Mouse (Mus musculus) E14TG2a.4 (cell line): ENCODE data around the gene Shroom1.

Experiments used
- H3K27me3 ChIP-seq: 2 replicates; pipeline ENCODE4 v1.6.1; 2014; ENCODE audit warnings: low read length, control low read depth; ENCODE audit not compliant: insufficient read depth
- H3K36me3 ChIP-seq: 2 replicates; pipeline ENCODE4 v1.6.1; 2014; ENCODE audit warnings: low read length, control low read depth; ENCODE audit not compliant: insufficient read depth
- H3K4me1 ChIP-seq: replicated peaks from 2 replicates; pipeline ENCODE4 v1.6.1; 2014; ENCODE audit warnings: low read depth, low read length, control low read depth
- H3K4me3 ChIP-seq: replicated peaks from 2 replicates; pipeline ENCODE4 v1.5.1; 2014; ENCODE audit warnings: mild to moderate bottlenecking, low read length
- H3K9me3 ChIP-seq: 2 replicates; pipeline ENCODE4 v1.6.1; 2014; ENCODE audit warnings: low read length, control low read depth
- CTCF ChIP-seq: conservative IDR thresholded peaks from 2 replicates; pipeline ENCODE4 v1.5.1; 2014; ENCODE audit warnings: low read length
- NANOG ChIP-seq: IDR thresholded peaks from 2 replicates; pipeline ENCODE4 v1.6.1; 2014; ENCODE audit warnings: borderline replicate concordance, low read length, mixed read lengths
- POU5F1 ChIP-seq: IDR thresholded peaks from 2 replicates; pipeline ENCODE4 v1.6.1; 2014; ENCODE audit warnings: low read length, borderline replicate concordance

The Shroom1 gene

GRCm38 (mm10) chr11:53436338-53436737 lies 20.7 kb upstream of the Shroom1 start:
- Histone ChIP-seq H3K4me1 (peaks cover 51% of the 10 kb centered on the region), H3K36me3 (no peaks in the 10 kb centered on the region), H3K4me3 (no peak overlapping the region), H3K9me3 (no peaks in the 10 kb centered on the region), H3K27me3 (no peaks in the 10 kb centered on the region; the same call in 1 of the 2 replicates)
- TF ChIP-seq CTCF (no peak), NANOG (no peak), POU5F1 (no peak)

GRCm38 (mm10) chr11:53441921-53442320 lies 15.1 kb upstream of the Shroom1 start:
- TF ChIP-seq NANOG (no peak), POU5F1 (no peak), CTCF (no peak)
- no peaks in the 10 kb centered on the region for H3K36me3 ChIP-seq
- H3K9me3 ChIP-seq = no peaks in the 10 kb centered on the region
- H3K4me1 ChIP-seq = peaks cover 19% of the 10 kb centered on the region
- no peaks in the 10 kb centered on the region; the same call in 1 of the 2 replicates for H3K27me3 ChIP-seq
- no peak overlapping the region for H3K4me3 ChIP-seq

GRCm38 (mm10) chr11:53443861-53444260 lies 13.1 kb upstream of the Shroom1 start:
- no peaks in the 10 kb centered on the region for H3K9me3 ChIP-seq
- no peak for TF ChIP-seq POU5F1
- TF ChIP-seq CTCF = no peak; the same call in 1 of the 2 replicates
- no peak for TF ChIP-seq NANOG
- peaks cover 13% of the 10 kb centered on the region for H3K4me1 ChIP-seq
- H3K27me3 ChIP-seq = no peaks in the 10 kb centered on the region
- H3K36me3 ChIP-seq = no peaks in the 10 kb centered on the region
- H3K4me3 ChIP-seq = no peak overlapping the region

GRCm38 (mm10) chr11:53445562-53445961 lies 11.4 kb upstream of the Shroom1 start:
- Histone ChIP-seq H3K27me3 (peaks cover 14% of the 10 kb centered on the region), H3K4me3 (no peak overlapping the region), H3K36me3 (no peaks in the 10 kb centered on the region), H3K9me3 (no peaks in the 10 kb centered on the region), H3K4me1 (peaks cover 13% of the 10 kb centered on the region)
- TF ChIP-seq NANOG (no peak), CTCF (no peak)

- no peak for TF ChIP-seq POU5F1
- TF ChIP-seq CTCF = no peak
- no peak for TF ChIP-seq NANOG
- H3K9me3 ChIP-seq = no peaks in the 10 kb centered on the region
- H3K27me3 ChIP-seq = peaks cover 19% of the 10 kb centered on the region
- H3K4me3 ChIP-seq = no peak overlapping the region
- no peaks in the 10 kb centered on the region for H3K36me3 ChIP-seq
- H3K4me1 ChIP-seq = peaks cover 13% of the 10 kb centered on the region
These were observed 10.8 kb upstream of the Shroom1 start for GRCm38 (mm10) chr11:53446183-53446582.

- no peak for TF ChIP-seq POU5F1
- peaks cover 27% of the 10 kb centered on the region for H3K27me3 ChIP-seq
- no peak overlapping the region for H3K4me3 ChIP-seq
- H3K9me3 ChIP-seq = no peaks in the 10 kb centered on the region
- H3K36me3 ChIP-seq = no peaks in the 10 kb centered on the region
- H3K4me1 ChIP-seq = peaks cover 13% of the 10 kb centered on the region
These were observed 9.0 kb upstream of the Shroom1 start for GRCm38 (mm10) chr11:53447996-53448395.

GRCm38 (mm10) chr11:53448529-53448928 lies 8.5 kb upstream of the Shroom1 start:
- H3K36me3 ChIP-seq = no peaks in the 10 kb centered on the region
- no peak overlapping the region for H3K4me3 ChIP-seq
- TF ChIP-seq CTCF (no peak), NANOG (no peak), POU5F1 (no peak)
- H3K27me3 ChIP-seq = peaks cover 28% of the 10 kb centered on the region
- peaks cover 13% of the 10 kb centered on the region for H3K4me1 ChIP-seq
- H3K9me3 ChIP-seq = no peaks in the 10 kb centered on the region

GRCm38 (mm10) chr11:53450070-53450705 lies 6.8 kb upstream of the Shroom1 start:
- TF ChIP-seq POU5F1 = no peak
- no peaks in the 10 kb centered on the region for H3K9me3 ChIP-seq
- peaks cover 39% of the 10 kb centered on the region for H3K27me3 ChIP-seq
- peaks cover 12% of the 10 kb centered on the region for H3K4me1 ChIP-seq
- H3K4me3 ChIP-seq = 0 out of 2 replicates have a peak overlapping the region, but pooled peaks have one; percentile 30
- H3K36me3 ChIP-seq = no peaks in the 10 kb centered on the region

GRCm38 (mm10) chr11:53451361-53451760 lies 5.6 kb upstream of the Shroom1 start:
- Histone ChIP-seq H3K27me3 (peaks cover 51% of the 10 kb centered on the region), H3K4me3 (no peak overlapping the region), H3K9me3 (no peaks in the 10 kb centered on the region), H3K4me1 (no peaks in the 10 kb centered on the region; the same call in 1 of the 2 replicates), H3K36me3 (no peaks in the 10 kb centered on the region)
- TF ChIP-seq NANOG = no peak
- no peak for TF ChIP-seq CTCF
- no peak for TF ChIP-seq POU5F1
